Mouse (Mus musculus) midbrain, embryonic 16.5 days (tissue): ENCODE results near the gene Tmed1. TPM values are rescaled to one million over a fixed set of nuclear protein-coding genes. Genes with fewer than 3 reads are reported as not detected.
A peak's percentile ranks its signal among the peaks of the same experiment; 100 is the strongest.

Source experiments
- ATAC-seq: fragments of 200-750 bp; cut with Nextera tagmentation; 2 replicates; pipeline ENCODE4 v1.8.0; 2017; ENCODE audit warnings: moderate TSS enrichment
- H3K27ac ChIP-seq: fragments of 300-500 bp; sonication (generic); 2 replicates; pipeline ENCODE4 v1.5.1; 2014; ENCODE audit warnings: mild to moderate bottlenecking, low read length, mixed read lengths
- H3K27me3 ChIP-seq: fragments of 300-500 bp; sonication (generic); 2 replicates; pipeline ENCODE4 v1.6.1; 2014; ENCODE audit warnings: low read depth, low read length, mixed read lengths; ENCODE audit not compliant: control insufficient read depth, insufficient read depth
- H3K36me3 ChIP-seq: fragments of 300-500 bp; sonication (generic); 2 replicates; pipeline ENCODE4 v1.6.1; 2014; ENCODE audit warnings: mild to moderate bottlenecking, low read length, moderate library complexity, mixed read lengths; ENCODE audit not compliant: control insufficient read depth, insufficient read depth
- H3K4me1 ChIP-seq: fragments of 300-500 bp; sonication (generic); 2 replicates; pipeline ENCODE4 v1.6.1; 2014; ENCODE audit warnings: mild to moderate bottlenecking, low read length, mixed read lengths; ENCODE audit not compliant: control insufficient read depth, insufficient read depth
- H3K4me2 ChIP-seq: fragments of 300-500 bp; sonication (generic); 2 replicates; pipeline ENCODE4 v1.6.1; 2014; ENCODE audit warnings: mild to moderate bottlenecking, low read length, mixed read lengths
- H3K4me3 ChIP-seq: fragments of 300-500 bp; sonication (generic); 2 replicates; pipeline ENCODE4 v1.5.1; 2014; ENCODE audit warnings: low read depth, mild to moderate bottlenecking, low read length, moderate library complexity, mixed read lengths
- H3K9ac ChIP-seq: fragments of 300-500 bp; sonication (generic); 2 replicates; pipeline ENCODE4 v1.6.1; 2014; ENCODE audit warnings: low read depth, low read length, mixed read lengths
- H3K9me3 ChIP-seq: fragments of 300-500 bp; sonication (generic); replicated peaks from 2 replicates; pipeline ENCODE4 v1.6.1; 2014; ENCODE audit warnings: mild to moderate bottlenecking, low read length, mixed read lengths; ENCODE audit not compliant: control insufficient read depth, poor library complexity, severe bottlenecking
- WGBS: fragments of 180-500 bp; shearing (Covaris S2); extraction: QIAGEN DNeasy Blood & Tissue Kit; methylation state at CpG from one replicate; pipeline ENCODE4 v1.1.7; 2014; 5-methylcytosine and 5-hydroxymethylcytosine counted together
- microRNA-seq: library from miRNA; unstranded; fragments of <30 nt; microRNA quantifications from one replicate; pipeline ENCODE4, GENCODE M21; 2017
- polyA plus RNA-seq: library from polyadenylated mRNA; unstranded; fragments of >200 nt; fragmentation: Nextera tagmentation; extraction: Ambion mirVana; gene quantifications from 2 replicates; pipeline ENCODE4 v1.2.1, GENCODE M21; 2015

Gene Tmed1
- polyA plus RNA-seq, 1 experiment from 2014 or later = 55.2 TPM

DNA sequence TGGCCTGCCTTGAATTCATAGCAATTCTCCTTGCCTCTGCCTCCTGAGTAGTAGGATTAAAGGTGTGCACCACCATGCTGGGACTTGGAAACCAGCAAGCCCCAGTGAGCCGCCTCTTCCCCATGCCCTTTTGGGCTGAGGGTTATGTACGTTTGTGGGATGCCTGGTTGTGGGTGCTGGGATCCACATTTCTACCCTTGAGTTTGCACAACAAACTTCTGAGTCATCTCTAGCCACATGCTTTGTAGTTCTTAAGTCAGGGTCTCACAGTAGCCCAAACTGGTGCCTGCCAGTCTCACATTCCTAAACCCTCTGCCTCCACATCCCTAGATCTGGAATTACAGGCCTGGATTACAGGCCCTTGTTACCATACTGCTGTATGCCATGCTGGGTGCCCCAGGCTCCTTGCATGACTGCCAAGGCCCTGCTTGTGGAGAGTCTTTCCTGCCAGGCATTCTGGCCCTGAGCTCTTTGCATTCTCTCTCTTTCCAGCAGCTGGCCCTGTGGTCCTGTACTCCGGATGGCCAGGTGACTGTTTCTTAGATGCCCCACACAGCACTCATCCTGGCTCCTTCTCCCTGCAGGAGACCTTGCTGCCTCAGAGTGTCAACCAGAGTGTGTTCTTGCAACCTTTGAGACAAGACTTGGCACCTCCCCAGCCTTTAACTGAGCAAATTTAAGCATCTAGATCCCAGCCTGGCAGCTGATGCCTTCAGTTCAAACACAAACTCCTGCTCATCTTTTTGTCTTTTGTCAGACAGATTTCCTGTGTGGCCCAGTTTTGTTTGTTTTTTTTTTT is 46.1 kb downstream of the Tmed1 start:
- Histone ChIP-seq H3K4me2 (no peak overlapping the region), H3K9ac (no peak overlapping the region), H3K36me3 (peaks cover 24% of the 10 kb centered on the region), H3K4me3 (no peak overlapping the region), H3K27me3 (no peaks in the 10 kb centered on the region), H3K9me3 (no peaks in the 10 kb centered on the region), H3K27ac (no peak overlapping the region), H3K4me1 (no peaks in the 10 kb centered on the region)
- 95% methylated on average over 3 of the region's 3 CpGs for WGBS
- ATAC-seq = no peak

GRCm38 (mm10) chr9:21463138-21463590 is 46.9 kb downstream of the Tmed1 start:
- no peaks in the 10 kb centered on the region for H3K27me3 ChIP-seq
- H3K9me3 ChIP-seq = no peaks in the 10 kb centered on the region
- no peaks in the 10 kb centered on the region for H3K4me1 ChIP-seq
- H3K4me3 ChIP-seq = no peak overlapping the region
- 80% methylated on average over 5 of the region's 5 CpGs for WGBS
- ATAC-seq = 0 out of 2 replicates have a peak, but pooled peaks have one; percentile 44
- 0 out of 2 replicates have a peak overlapping the region, but pooled peaks have one; percentile 20 for H3K9ac ChIP-seq
- H3K36me3 ChIP-seq = peaks cover 20% of the 10 kb centered on the region
- peak overlapping the region; percentile 18 for H3K27ac ChIP-seq
- H3K4me2 ChIP-seq = no peak overlapping the region

GRCm38 (mm10) chr9:21460400-21460940 is 49.6 kb downstream of the Tmed1 start:
- no peak for ATAC-seq
- Histone ChIP-seq H3K9me3 (no peaks in the 10 kb centered on the region), H3K4me3 (no peak overlapping the region), H3K4me2 (no peak overlapping the region), H3K9ac (no peak overlapping the region), H3K27ac (no peak overlapping the region), H3K4me1 (no peaks in the 10 kb centered on the region), H3K27me3 (no peaks in the 10 kb centered on the region), H3K36me3 (peaks cover 6% of the 10 kb centered on the region; the same call in 1 of the 2 replicates)
- WGBS = 100% methylated on average over 3 of the region's 3 CpGs

DNA sequence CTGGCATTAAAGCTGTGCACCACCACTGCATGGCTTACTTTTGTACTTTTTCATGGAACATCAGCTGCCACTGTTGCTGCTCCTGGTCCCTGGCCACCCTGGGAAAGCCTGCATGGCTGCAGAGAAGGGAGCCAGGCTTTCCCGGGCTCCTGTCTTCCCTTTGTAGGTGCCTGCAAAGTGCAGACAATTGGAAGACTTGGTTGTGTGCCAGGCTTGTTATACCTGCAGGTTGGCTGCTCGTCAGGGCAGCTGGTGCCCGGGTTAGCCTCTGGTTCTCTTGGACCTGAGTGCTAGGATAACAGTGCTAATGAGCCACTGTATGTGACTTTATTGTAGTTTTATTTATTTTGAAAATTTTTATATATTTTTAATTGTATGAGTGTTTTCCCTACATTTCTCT is 51.2 kb downstream of the Tmed1 start:
- Histone ChIP-seq H3K9ac (no peak overlapping the region), H3K4me2 (no peak overlapping the region), H3K9me3 (no peaks in the 10 kb centered on the region), H3K4me3 (no peak overlapping the region), H3K36me3 (peaks cover 6% of the 10 kb centered on the region; the same call in 1 of the 2 replicates), H3K27ac (no peak overlapping the region), H3K4me1 (no peaks in the 10 kb centered on the region), H3K27me3 (no peaks in the 10 kb centered on the region)
- ATAC-seq = no peak
- 95% methylated on average over 3 of the region's 3 CpGs for WGBS

Small RNA genes lying within 50 kb of the gene (microRNA-seq; reads per million reads assigned to microRNA genes)
- not detected for gene Mir199a-1

Other genes with a start within 250 kb of the Tmed1 start
- 43.0 and 47.9 TPM in 2 replicates for gene Atg4d, start 245.0 kb downstream of the Tmed1 start, polyA plus RNA-seq
- gene Kri1, start 222.3 kb downstream of the Tmed1 start, polyA plus RNA-seq = 17.0 and 18.3 TPM in 2 replicates
- 98.9 and 117 TPM in 2 replicates for gene Cdkn2d, start 218.8 kb downstream of the Tmed1 start, polyA plus RNA-seq
- 1.6 and 2.1 TPM in 2 replicates for gene Ap1m2, start 197.9 kb downstream of the Tmed1 start, polyA plus RNA-seq
- 65.5 and 69.1 TPM in 2 replicates for gene Slc44a2, start 189.6 kb downstream of the Tmed1 start, polyA plus RNA-seq
- 228 and 245 TPM in 2 replicates for gene Ilf3, start 142.4 kb downstream of the Tmed1 start, polyA plus RNA-seq
- 51.9 and 54.0 TPM in 2 replicates for gene Qtrt1, start 98.4 kb downstream of the Tmed1 start, polyA plus RNA-seq
- gene Dnm2, start 85.3 kb downstream of the Tmed1 start, polyA plus RNA-seq = 63.2 and 64.5 TPM in 2 replicates
- gene AB124611, start 15.9 kb upstream of the Tmed1 start, polyA plus RNA-seq = 1.8 TPM in 2 replicates
- gene Carm1, start 36.6 kb upstream of the Tmed1 start, polyA plus RNA-seq = 22.5 and 27.4 TPM in 2 replicates
- 58.6 and 59.0 TPM in 2 replicates for gene Timm29, start 82.5 kb upstream of the Tmed1 start, polyA plus RNA-seq
- gene Yipf2, start 82.6 kb upstream of the Tmed1 start, polyA plus RNA-seq = 24.9 and 26.9 TPM in 2 replicates
- 129 and 137 TPM in 2 replicates for gene Smarca4, start 105.9 kb upstream of the Tmed1 start, polyA plus RNA-seq
- 16.0 and 17.2 TPM in 2 replicates for gene Ldlr, start 213.2 kb upstream of the Tmed1 start, polyA plus RNA-seq